Mouse (Mus musculus): ENCODE results near the gene Olfr1367. TPM values are rescaled to one million over a fixed set of nuclear protein-coding genes. Genes with fewer than 3 reads are reported as not detected.
A peak's percentile ranks its signal among the peaks of the same experiment; 100 is the strongest.

The Olfr1367 gene
- not detected in 2 replicates for polyA plus RNA-seq (2014; fragmentation: Nextera tagmentation; extraction: Ambion mirVana)

- ATAC-seq (replicated peaks; ENCODE audit: low FRiP score) = no peak
- Histone ChIP-seq H3K4me1 (replicated peaks; ENCODE audit: control insufficient read depth, insufficient read depth, low read length) (no peaks in the 10 kb centered on the region), H3K36me3 (ENCODE audit: control insufficient read depth, insufficient read depth, low read length) (no peaks in the 10 kb centered on the region), H3K27me3 (replicated peaks; ENCODE audit: control insufficient read depth, insufficient read depth, low read length) (no peaks in the 10 kb centered on the region), H3K27ac (ENCODE audit: low read depth, low read length) (no peak within 1 kb of the TSS), H3K9ac (ENCODE audit: low read depth, low read length) (no peak within 1 kb of the TSS), H3K9me3 (ENCODE audit: control insufficient read depth, low read length) (no peaks in the 10 kb centered on the region), H3K4me2 (no peak within 1 kb of the TSS), H3K4me3 (ENCODE audit: low read depth, low read length) (no peak within 1 kb of the TSS)
- 92% methylated on average over 1 of the region's 1 CpGs for WGBS
- DNase-seq (ENCODE audit: low spot score) = no peak
These were observed at the start of gene Olfr1367 for GRCm38 (mm10) chr13:21346610-21347009. Gene Olfr1367, plus strand, starts transcription at chr13:21346910.

- H3K4me1 ChIP-seq (replicated peaks; ENCODE audit: control insufficient read depth, insufficient read depth, low read length) = no peaks in the 10 kb centered on the region
- H3K27ac ChIP-seq (ENCODE audit: low read depth, low read length) = no peak overlapping the region
- no peak overlapping the region for H3K9ac ChIP-seq (ENCODE audit: low read depth, low read length)
- no peak overlapping the region for H3K4me3 ChIP-seq (ENCODE audit: low read depth, low read length)
- no peak overlapping the region for H3K4me2 ChIP-seq
- ATAC-seq (replicated peaks; ENCODE audit: low FRiP score) (no peak), DNase-seq (ENCODE audit: low spot score) (no peak)
- no peaks in the 10 kb centered on the region for H3K9me3 ChIP-seq (ENCODE audit: control insufficient read depth, low read length)
- no peaks in the 10 kb centered on the region for H3K36me3 ChIP-seq (ENCODE audit: control insufficient read depth, insufficient read depth, low read length)
- WGBS = 31% methylated on average over 3 of the region's 3 CpGs
- H3K27me3 ChIP-seq (replicated peaks; ENCODE audit: control insufficient read depth, insufficient read depth, low read length) = no peaks in the 10 kb centered on the region
These were observed 48.2 kb upstream of the Olfr1367 start for GRCm38 (mm10) chr13:21298557-21298956.

DNA sequence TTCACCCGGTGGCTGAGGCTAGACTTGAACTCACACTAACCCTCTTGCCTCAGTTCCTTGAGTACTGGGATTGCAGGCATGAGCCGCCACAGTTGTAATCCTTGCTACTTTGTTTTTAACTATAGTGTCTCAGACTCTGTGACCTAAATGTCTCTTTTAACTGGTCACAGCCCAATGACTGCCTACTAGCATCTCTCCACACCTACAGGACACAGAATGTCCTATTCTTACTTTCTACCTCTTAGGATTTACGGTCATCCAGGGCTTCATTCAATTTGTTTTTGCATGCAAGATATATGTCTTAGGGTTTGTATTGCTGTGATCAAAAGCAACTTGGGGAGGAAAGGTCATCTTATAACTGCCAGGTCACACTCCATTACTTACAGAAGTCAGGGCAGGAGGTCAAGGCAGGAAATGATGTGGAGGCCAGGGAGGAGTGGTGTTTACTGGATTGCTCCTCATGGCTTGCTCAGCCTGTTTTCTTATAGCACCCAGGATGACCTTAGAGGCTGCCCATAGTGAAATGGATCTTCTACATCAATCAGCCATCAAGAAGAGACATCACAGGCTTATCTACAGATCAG, 42.1 kb upstream of the Olfr1367 start:
- 68% methylated on average over 3 of the region's 3 CpGs for WGBS
- Histone ChIP-seq H3K4me2 (no peak overlapping the region), H3K4me1 (replicated peaks; ENCODE audit: control insufficient read depth, insufficient read depth, low read length) (no peaks in the 10 kb centered on the region), H3K9ac (ENCODE audit: low read depth, low read length) (no peak overlapping the region), H3K9me3 (ENCODE audit: control insufficient read depth, low read length) (no peaks in the 10 kb centered on the region), H3K36me3 (ENCODE audit: control insufficient read depth, insufficient read depth, low read length) (no peaks in the 10 kb centered on the region), H3K27ac (ENCODE audit: low read depth, low read length) (no peak overlapping the region), H3K4me3 (ENCODE audit: low read depth, low read length) (no peak overlapping the region), H3K27me3 (replicated peaks; ENCODE audit: control insufficient read depth, insufficient read depth, low read length) (no peaks in the 10 kb centered on the region)
- DNase-seq (ENCODE audit: low spot score) (no peak), ATAC-seq (replicated peaks; ENCODE audit: low FRiP score) (no peak)

- ATAC-seq (replicated peaks; ENCODE audit: low FRiP score) = no peak
- whole genome bisulfite sequencing = 63% methylated on average over 2 of the region's 2 CpGs
- Histone ChIP-seq H3K9me3 (ENCODE audit: control insufficient read depth, low read length) (no peaks in the 10 kb centered on the region), H3K4me3 (ENCODE audit: low read depth, low read length) (no peak overlapping the region), H3K27me3 (replicated peaks; ENCODE audit: control insufficient read depth, insufficient read depth, low read length) (no peaks in the 10 kb centered on the region), H3K4me2 (no peak overlapping the region), H3K27ac (ENCODE audit: low read depth, low read length) (no peak overlapping the region), H3K36me3 (ENCODE audit: control insufficient read depth, insufficient read depth, low read length) (no peaks in the 10 kb centered on the region), H3K4me1 (replicated peaks; ENCODE audit: control insufficient read depth, insufficient read depth, low read length) (no peaks in the 10 kb centered on the region), H3K9ac (ENCODE audit: low read depth, low read length) (no peak overlapping the region)
- no peak for DNase-seq (ENCODE audit: low spot score)
These were observed 36.9 kb upstream of the Olfr1367 start for GRCm38 (mm10) chr13:21309788-21310187.

GRCm38 (mm10) chr13:21311926-21312325, 34.8 kb upstream of the Olfr1367 start, which contains the start of gene Gpx6:
Gene Gpx6, plus strand, starts transcription at chr13:21312125.
- H3K4me1 ChIP-seq (replicated peaks; ENCODE audit: control insufficient read depth, insufficient read depth, low read length) = no peaks in the 10 kb centered on the region
- no peak within 1 kb of the TSS for H3K27ac ChIP-seq (ENCODE audit: low read depth, low read length)
- no peak within 1 kb of the TSS for H3K9ac ChIP-seq (ENCODE audit: low read depth, low read length)
- no peaks in the 10 kb centered on the region; the same call in 1 of the 2 replicates for H3K27me3 ChIP-seq (replicated peaks; ENCODE audit: control insufficient read depth, insufficient read depth, low read length)
- DNase-seq (ENCODE audit: low spot score) (no peak), ATAC-seq (replicated peaks; ENCODE audit: low FRiP score) (no peak)
- no peaks in the 10 kb centered on the region for H3K9me3 ChIP-seq (ENCODE audit: control insufficient read depth, low read length)
- 39% methylated on average over 3 of the region's 3 CpGs for WGBS
- H3K4me3 ChIP-seq (ENCODE audit: low read depth, low read length) = no peak within 1 kb of the TSS
- no peak within 1 kb of the TSS for H3K4me2 ChIP-seq
- H3K36me3 ChIP-seq (ENCODE audit: control insufficient read depth, insufficient read depth, low read length) = no peaks in the 10 kb centered on the region

DNA sequence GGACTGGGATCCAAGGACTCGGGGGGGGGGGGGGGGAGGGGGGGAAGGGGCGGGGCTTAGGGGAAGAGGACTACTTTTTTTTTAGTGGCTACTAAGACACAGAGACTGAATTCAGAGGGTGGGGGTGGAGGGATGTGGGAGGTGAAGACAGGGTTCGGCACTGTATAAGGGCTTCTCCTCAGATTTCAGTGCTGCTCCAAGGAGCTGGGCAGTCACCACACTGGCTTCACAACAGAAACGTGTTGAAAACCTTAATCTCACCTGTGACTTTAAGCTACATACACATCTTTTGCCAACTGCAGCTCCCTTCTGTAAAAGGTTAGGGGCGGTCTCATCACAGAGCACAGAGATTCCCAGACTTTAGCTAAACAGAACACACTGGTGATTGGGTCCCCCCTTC, 33.9 kb upstream of the Olfr1367 start:
- DNase-seq (ENCODE audit: low spot score) (no peak), ATAC-seq (replicated peaks; ENCODE audit: low FRiP score) (no peak)
- WGBS = 44% methylated on average over 5 of the region's 5 CpGs
- Histone ChIP-seq H3K36me3 (ENCODE audit: control insufficient read depth, insufficient read depth, low read length) (no peaks in the 10 kb centered on the region), H3K4me2 (no peak overlapping the region), H3K9me3 (ENCODE audit: control insufficient read depth, low read length) (no peaks in the 10 kb centered on the region), H3K4me3 (ENCODE audit: low read depth, low read length) (no peak overlapping the region), H3K4me1 (replicated peaks; ENCODE audit: control insufficient read depth, insufficient read depth, low read length) (no peaks in the 10 kb centered on the region), H3K27me3 (replicated peaks; ENCODE audit: control insufficient read depth, insufficient read depth, low read length) (no peaks in the 10 kb centered on the region; the same call in 1 of the 2 replicates), H3K9ac (ENCODE audit: low read depth, low read length) (no peak overlapping the region), H3K27ac (ENCODE audit: low read depth, low read length) (no peak overlapping the region)

- ATAC-seq (replicated peaks; ENCODE audit: low FRiP score) (no peak), DNase-seq (ENCODE audit: low spot score) (no peak)
- no peaks in the 10 kb centered on the region for H3K9me3 ChIP-seq (ENCODE audit: control insufficient read depth, low read length)
- H3K27ac ChIP-seq (ENCODE audit: low read depth, low read length) = no peak overlapping the region
- 73% methylated on average over 4 of the region's 4 CpGs for WGBS
- H3K4me2 ChIP-seq = no peak overlapping the region
- H3K4me3 ChIP-seq (ENCODE audit: low read depth, low read length) = no peak overlapping the region
- no peaks in the 10 kb centered on the region for H3K4me1 ChIP-seq (replicated peaks; ENCODE audit: control insufficient read depth, insufficient read depth, low read length)
- no peak overlapping the region for H3K9ac ChIP-seq (ENCODE audit: low read depth, low read length)
- H3K36me3 ChIP-seq (ENCODE audit: control insufficient read depth, insufficient read depth, low read length) = no peaks in the 10 kb centered on the region
- no peaks in the 10 kb centered on the region; the same call in 1 of the 2 replicates for H3K27me3 ChIP-seq (replicated peaks; ENCODE audit: control insufficient read depth, insufficient read depth, low read length)
These were observed 32.8 kb upstream of the Olfr1367 start for GRCm38 (mm10) chr13:21313903-21314302.

DNA sequence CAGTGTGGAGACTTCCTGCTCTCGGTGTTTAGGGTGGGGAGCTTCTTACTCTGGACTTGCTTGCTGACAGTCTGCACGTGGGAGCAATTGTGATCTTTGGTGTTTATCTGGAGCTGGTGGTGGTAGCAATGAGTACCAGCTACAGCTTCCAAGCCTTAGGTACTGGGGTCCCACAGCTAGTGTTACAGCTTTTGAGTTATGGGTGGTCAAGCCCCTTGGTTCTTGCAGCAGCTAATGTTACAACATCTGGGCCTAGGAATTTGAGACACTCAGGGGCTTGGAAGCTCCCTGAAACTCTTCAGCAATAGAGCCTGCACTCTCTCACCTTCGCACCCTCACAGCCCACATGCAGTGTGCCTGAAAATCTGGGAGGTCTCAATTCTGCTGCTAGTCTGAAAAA, 26.4 kb upstream of the Olfr1367 start:
- no peak overlapping the region for H3K4me3 ChIP-seq (ENCODE audit: low read depth, low read length)
- no peaks in the 10 kb centered on the region for H3K36me3 ChIP-seq (ENCODE audit: control insufficient read depth, insufficient read depth, low read length)
- H3K27ac ChIP-seq (ENCODE audit: low read depth, low read length) = no peak overlapping the region
- WGBS = 56% methylated on average over 3 of the region's 3 CpGs
- ATAC-seq (replicated peaks; ENCODE audit: low FRiP score) (no peak), DNase-seq (ENCODE audit: low spot score) (no peak)
- no peak overlapping the region for H3K4me2 ChIP-seq
- no peak overlapping the region for H3K9ac ChIP-seq (ENCODE audit: low read depth, low read length)
- H3K9me3 ChIP-seq (ENCODE audit: control insufficient read depth, low read length) = no peaks in the 10 kb centered on the region
- 0 out of 2 replicates have a peak, but pooled peaks cover 3% of the 10 kb centered on the region for H3K4me1 ChIP-seq (replicated peaks; ENCODE audit: control insufficient read depth, insufficient read depth, low read length)
- peaks cover 5% of the 10 kb centered on the region; the same call in 1 of the 2 replicates for H3K27me3 ChIP-seq (replicated peaks; ENCODE audit: control insufficient read depth, insufficient read depth, low read length)

DNA sequence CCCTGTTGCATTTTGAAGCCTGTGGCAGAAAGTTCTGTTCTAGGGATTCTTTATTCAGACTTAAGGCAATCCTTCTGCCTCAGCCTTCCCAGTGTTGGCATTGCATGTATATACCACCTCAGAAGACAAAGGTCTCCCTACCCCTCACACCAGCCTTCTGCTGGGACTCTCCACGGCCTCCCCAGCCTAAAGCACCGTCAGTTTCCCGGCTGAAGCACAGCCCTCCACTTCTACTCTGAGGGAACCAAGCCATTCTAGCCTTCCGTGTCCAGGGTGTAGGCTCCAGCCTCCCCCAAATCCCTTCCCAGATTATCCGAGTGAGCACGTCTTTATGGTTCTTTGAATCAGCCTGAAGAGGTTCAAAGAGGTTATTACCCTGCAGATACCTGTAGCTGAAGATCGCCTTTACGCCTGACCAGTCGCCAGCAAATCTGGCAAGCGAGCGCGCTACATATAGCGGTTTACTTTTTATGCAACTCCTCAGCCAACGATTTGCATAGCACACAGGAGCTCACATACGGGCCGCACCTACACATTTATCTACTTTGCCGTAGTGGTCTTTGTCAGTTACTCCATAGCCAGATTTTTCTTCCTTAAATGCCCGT, 24.7 kb upstream of the Olfr1367 start:
- H3K27me3 ChIP-seq (replicated peaks; ENCODE audit: control insufficient read depth, insufficient read depth, low read length) = peaks cover 5% of the 10 kb centered on the region; the same call in 1 of the 2 replicates
- H3K4me1 ChIP-seq (replicated peaks; ENCODE audit: control insufficient read depth, insufficient read depth, low read length) = 0 out of 2 replicates have a peak, but pooled peaks cover 3% of the 10 kb centered on the region
- H3K9ac ChIP-seq (ENCODE audit: low read depth, low read length) = no peak overlapping the region
- H3K36me3 ChIP-seq (ENCODE audit: control insufficient read depth, insufficient read depth, low read length) = no peaks in the 10 kb centered on the region
- peak overlapping the region; percentile 70 for H3K4me2 ChIP-seq
- H3K27ac ChIP-seq (ENCODE audit: low read depth, low read length) = no peak overlapping the region
- 4% methylated on average over 18 of the region's 18 CpGs for WGBS
- ATAC-seq (replicated peaks; ENCODE audit: low FRiP score) = no peak
- DNase-seq (ENCODE audit: low spot score) = peak; percentile 46
- H3K4me3 ChIP-seq (ENCODE audit: low read depth, low read length) = peak overlapping the region; percentile 48
- no peaks in the 10 kb centered on the region for H3K9me3 ChIP-seq (ENCODE audit: control insufficient read depth, low read length)

Data from liver, embryonic 11.5 days (tissue).